Mouse (Mus musculus) forebrain, embryonic 15.5 days (tissue): Measurements from ENCODE around the gene Gm7970. TPM values are rescaled to one million over a fixed set of nuclear protein-coding genes. Genes with fewer than 3 reads are reported as not detected.
"Not testable (repeated sequence)": the region's sequence is repeated elsewhere in the genome, so short reads cannot be mapped to it uniquely, and the experiment has no call there.

ENCODE experiments used
- ATAC-seq: fragments of 200-750 bp; cut with Nextera tagmentation; replicated peaks from 2 replicates; pipeline ENCODE4 v1.8.0; 2017; ENCODE audit warnings: mild to moderate bottlenecking, moderate TSS enrichment, moderate library complexity
- H3K27ac ChIP-seq: fragments of 300-500 bp; sonication (generic); replicated peaks from 2 replicates; pipeline ENCODE4 v1.5.1; 2015; ENCODE audit warnings: mild to moderate bottlenecking, inconsistent platforms
- H3K27me3 ChIP-seq: fragments of 300-500 bp; sonication (generic); 2 replicates; pipeline ENCODE4 v1.6.1; 2015; ENCODE audit warnings: inconsistent platforms
- H3K36me3 ChIP-seq: fragments of 300-500 bp; sonication (generic); 2 replicates; pipeline ENCODE4 v1.6.1; 2015; ENCODE audit warnings: mild to moderate bottlenecking, inconsistent platforms
- H3K4me1 ChIP-seq: fragments of 300-500 bp; sonication (generic); 2 replicates; pipeline ENCODE4 v1.6.1; 2015; ENCODE audit warnings: inconsistent platforms
- H3K4me2 ChIP-seq: fragments of 300-500 bp; sonication (generic); replicated peaks from 2 replicates; pipeline ENCODE4 v1.6.1; 2015; ENCODE audit warnings: mild to moderate bottlenecking, inconsistent platforms
- H3K4me3 ChIP-seq: fragments of 300-500 bp; sonication (generic); 2 replicates; pipeline ENCODE4 v1.5.1; 2015; ENCODE audit warnings: mild to moderate bottlenecking, inconsistent platforms
- H3K9ac ChIP-seq: fragments of 300-500 bp; sonication (generic); replicated peaks from 2 replicates; pipeline ENCODE4 v1.6.1; 2015; ENCODE audit warnings: mild to moderate bottlenecking, inconsistent platforms
- H3K9me3 ChIP-seq: fragments of 300-500 bp; sonication (generic); 2 replicates; pipeline ENCODE4 v1.6.1; 2016; ENCODE audit warnings: inconsistent platforms
- WGBS: fragments of 180-500 bp; shearing (Covaris S2); methylation state at CpG from one replicate; pipeline ENCODE4 v1.1.7; 2015; ENCODE audit warnings: mixed read lengths; 5-methylcytosine and 5-hydroxymethylcytosine counted together
- polyA plus RNA-seq: library from polyadenylated mRNA; unstranded; fragments of >200 nt; fragmentation: Nextera tagmentation; extraction: Ambion mirVana; gene quantifications from 2 replicates; pipeline ENCODE4 v1.2.1, GENCODE M21; 2015

Gene Gm7970
- not detected in 2 replicates for polyA plus RNA-seq

DNA sequence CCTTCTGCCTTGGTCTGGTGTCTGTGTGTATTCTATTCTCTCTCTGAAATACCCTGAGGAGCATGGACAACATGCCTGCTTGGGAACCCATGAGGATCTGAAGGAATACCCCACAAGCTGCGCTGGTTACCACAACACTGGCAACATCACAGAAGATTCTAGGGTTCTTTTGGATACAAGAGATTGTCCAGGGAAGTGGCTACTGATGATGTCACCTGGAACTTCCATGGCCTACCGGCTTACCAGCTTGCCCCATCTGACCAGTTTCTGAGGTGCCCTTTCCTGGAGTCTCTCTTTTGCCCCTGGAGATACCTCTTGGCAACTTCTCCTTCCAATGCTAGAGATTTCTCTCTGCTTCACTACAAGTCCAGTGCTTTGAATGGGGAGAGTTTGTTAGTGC, at the start of gene Gm7970:
Gm7970 (minus strand) TSS at position 101 of the 400 bp plus-strand sequence.
- H3K4me3 ChIP-seq, H3K9me3 ChIP-seq, H3K27me3 ChIP-seq, H3K36me3 ChIP-seq, H3K27ac ChIP-seq, ATAC-seq, H3K4me1 ChIP-seq, H3K4me2 ChIP-seq, H3K9ac ChIP-seq: not testable (repeated sequence)
- WGBS, result no CpG with 5 or more reads among the region's 2 CpGs

DNA sequence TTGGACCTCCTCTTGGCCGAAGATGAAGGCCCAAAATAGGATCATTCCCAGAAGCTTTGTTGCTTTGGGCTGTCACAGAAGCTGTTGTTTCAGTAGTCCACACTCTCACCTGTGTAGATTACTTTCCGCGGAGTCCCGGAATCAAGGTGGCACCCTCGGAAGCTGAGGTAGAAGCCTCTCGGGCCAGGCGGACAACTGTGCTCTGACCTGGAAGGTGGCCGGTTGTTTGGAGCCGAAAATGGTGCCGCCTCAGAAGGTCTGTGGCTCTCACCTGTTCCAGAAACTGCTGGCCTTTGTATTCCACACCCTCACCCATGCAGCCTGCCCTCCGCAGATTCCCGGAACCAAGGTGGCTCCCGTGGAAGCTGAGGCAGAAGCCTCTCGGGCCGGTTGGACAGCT, 45.6 kb upstream of the Gm7970 start:
- H3K9me3 ChIP-seq, H3K4me1 ChIP-seq, H3K4me3 ChIP-seq, H3K27me3 ChIP-seq, H3K27ac ChIP-seq, ATAC-seq, H3K4me2 ChIP-seq, H3K36me3 ChIP-seq, H3K9ac ChIP-seq: not testable (repeated sequence)
- 94% methylated on average over 15 of the region's 15 CpGs for WGBS

DNA sequence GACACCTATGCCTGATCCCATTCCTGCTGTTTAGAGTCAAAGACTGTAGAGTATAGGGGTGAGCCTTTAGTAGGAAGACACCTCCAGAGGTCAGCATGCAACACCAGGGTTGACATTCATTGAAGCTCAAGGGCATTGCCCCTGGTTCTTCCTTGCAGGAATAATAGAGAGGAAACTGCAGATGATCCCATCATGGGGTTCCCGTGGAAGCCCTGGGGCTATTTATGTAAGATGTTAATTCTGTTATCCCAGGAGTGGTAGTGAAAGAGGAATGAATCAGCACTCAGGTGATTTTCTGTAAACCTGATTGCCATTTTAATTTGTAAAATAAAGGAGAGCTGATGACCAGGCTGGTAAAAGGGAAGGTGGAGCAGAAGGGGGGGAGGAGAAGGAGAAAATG, 31.0 kb upstream of the Gm7970 start:
- H3K4me2 ChIP-seq, H3K27ac ChIP-seq, H3K9me3 ChIP-seq, ATAC-seq, H3K4me3 ChIP-seq, H3K36me3 ChIP-seq, H3K9ac ChIP-seq, H3K4me1 ChIP-seq, H3K27me3 ChIP-seq: not testable (repeated sequence)
- 86% methylated on average over 1 of the region's 1 CpGs for WGBS

DNA sequence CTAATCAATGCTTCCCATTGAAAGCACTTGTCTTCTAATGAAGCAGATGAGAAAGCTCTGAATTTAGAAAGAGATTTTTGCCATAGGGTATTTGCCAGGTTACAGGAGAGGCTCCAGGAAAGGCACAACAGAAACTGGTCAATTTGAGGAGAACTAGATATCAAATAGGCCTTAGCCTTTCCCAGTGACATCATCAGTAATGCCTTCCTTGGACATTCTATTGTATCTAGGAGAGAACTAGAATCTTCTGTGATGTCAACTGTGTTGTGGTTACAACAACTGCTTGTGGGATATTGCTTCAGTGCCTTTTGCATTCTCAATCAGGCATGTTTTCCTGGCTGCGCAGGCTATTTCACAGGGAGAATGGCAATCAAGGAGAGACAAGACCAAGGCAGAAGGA, 17.5 kb upstream of the Gm7970 start, which contains the start of gene 1700049E17Rik2:
1700049E17Rik2 (plus strand) TSS at position 301 of the 400 bp plus-strand sequence.
- not testable (repeated sequence) for H3K9ac ChIP-seq, H3K27me3 ChIP-seq, ATAC-seq, H3K36me3 ChIP-seq, H3K4me2 ChIP-seq, H3K4me3 ChIP-seq, H3K4me1 ChIP-seq, H3K9me3 ChIP-seq, H3K27ac ChIP-seq
- WGBS, result no CpG with 5 or more reads among the region's 1 CpGs

DNA sequence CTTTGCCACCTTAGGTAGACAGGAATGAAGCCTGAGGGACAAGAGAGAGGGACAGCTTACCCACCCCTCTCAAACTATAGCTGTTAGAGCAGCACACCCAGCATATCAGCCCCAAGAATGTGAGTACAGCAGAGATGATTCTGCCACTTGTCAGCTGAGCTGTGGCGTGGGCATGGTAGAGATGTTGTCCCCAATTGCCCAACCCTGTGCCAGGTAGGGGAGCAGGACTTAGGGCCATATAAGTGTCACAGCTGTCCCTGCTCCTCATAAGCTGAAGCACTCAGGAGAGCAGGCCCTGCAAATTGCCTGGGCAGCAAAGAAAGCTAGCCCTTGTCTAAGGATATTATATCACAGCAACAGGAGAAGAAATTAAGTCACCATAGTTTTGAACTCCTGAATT, 30.7 kb downstream of the Gm7970 start:
- H3K27ac ChIP-seq, H3K27me3 ChIP-seq, H3K4me2 ChIP-seq, H3K4me3 ChIP-seq, H3K36me3 ChIP-seq, H3K9me3 ChIP-seq, H3K9ac ChIP-seq, H3K4me1 ChIP-seq, ATAC-seq: not testable (repeated sequence)
- 83% methylated on average over 1 of the region's 1 CpGs for WGBS

DNA sequence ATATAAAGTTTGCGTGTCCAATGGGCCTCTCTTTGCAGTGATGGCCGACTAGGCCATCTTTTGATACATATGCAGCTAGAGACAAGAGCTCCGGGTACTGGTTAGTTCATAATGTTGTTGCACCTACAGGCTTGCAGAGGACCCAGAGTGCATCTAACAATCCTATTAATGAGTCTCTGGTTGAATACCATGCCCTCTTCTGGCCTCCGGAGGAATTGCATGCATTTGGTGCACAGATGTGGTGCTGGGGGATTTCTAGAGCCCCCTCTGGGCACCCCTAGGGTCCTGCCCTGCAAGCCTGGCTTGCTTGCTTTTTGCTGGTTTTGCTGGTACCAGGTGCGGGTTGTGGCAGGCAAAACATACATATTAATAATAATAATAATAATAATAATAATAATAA, 34.7 kb downstream of the Gm7970 start:
- not testable (repeated sequence) for H3K27ac ChIP-seq, ATAC-seq, H3K4me2 ChIP-seq, H3K27me3 ChIP-seq, H3K4me3 ChIP-seq, H3K9ac ChIP-seq, H3K36me3 ChIP-seq, H3K9me3 ChIP-seq, H3K4me1 ChIP-seq
- WGBS, result 74% methylated on average over 5 of the region's 5 CpGs

Other genes starting within 250 kb of the Gm7970 start
- gene Gm5798, start 207.0 kb downstream of the Gm7970 start, polyA plus RNA-seq, result not detected in 2 replicates
- not detected in 2 replicates for gene Gm7945, start 169.2 kb downstream of the Gm7970 start, polyA plus RNA-seq
- not detected in 2 replicates for gene Gm6482, start 147.3 kb downstream of the Gm7970 start, polyA plus RNA-seq
- gene Gm7954, start 102.1 kb downstream of the Gm7970 start, polyA plus RNA-seq, result not detected in 2 replicates
- gene Gm3486, start 66.1 kb downstream of the Gm7970 start, polyA plus RNA-seq, result not detected in 2 replicates
- gene 1700049E17Rik2, start 17.6 kb upstream of the Gm7970 start, polyA plus RNA-seq, result not detected in 2 replicates
- not detected in 2 replicates for gene Gm3072, start 69.0 kb upstream of the Gm7970 start, polyA plus RNA-seq
- not detected in 2 replicates for gene Gm3676, start 90.9 kb upstream of the Gm7970 start, polyA plus RNA-seq
- gene Gm8068, start 146.3 kb upstream of the Gm7970 start, polyA plus RNA-seq, result not detected in 2 replicates
- gene Gm7929, start 195.0 kb upstream of the Gm7970 start, polyA plus RNA-seq, result not detected in 2 replicates
- gene Gm47189, start 216.9 kb upstream of the Gm7970 start, polyA plus RNA-seq, result not detected in 2 replicates